Mouse (Mus musculus) heart, embryonic 14.5 days (tissue): ENCODE measurements around the gene Itgal. TPM values are rescaled to one million over a fixed set of nuclear protein-coding genes. Genes with fewer than 3 reads are reported as not detected.

Experiments
- ATAC-seq: fragments of 200-750 bp; cut with Nextera tagmentation; 2 replicates; pipeline ENCODE4 v1.8.0; 2017; ENCODE audit warnings: low read depth, moderate TSS enrichment; ENCODE audit not compliant: insufficient number of reproducible peaks, insufficient read depth, low FRiP score
- H3K27ac ChIP-seq, 2 experiments: fragments of 200-500 bp in 1 of 2; fragments of 300-500 bp in 1 of 2; sonication (generic) in 1 of 2; replicated peaks in 1 of 2; 2 replicates each; pipeline ENCODE4 v1.5.1; 2012 to 2014; ENCODE audit warnings: low read depth in 2 of 2, low read length in 2 of 2, control low read depth in 1 of 2, mild to moderate bottlenecking in 1 of 2, mixed read lengths in 1 of 2; ENCODE audit not compliant: control insufficient read depth in 1 of 2, insufficient read depth in 1 of 2
- H3K27me3 ChIP-seq: fragments of 300-500 bp; sonication (generic); 2 replicates; pipeline ENCODE4 v1.6.1; 2014; ENCODE audit warnings: mild to moderate bottlenecking, low read length, control low read depth; ENCODE audit not compliant: control insufficient read depth, insufficient read depth
- H3K36me3 ChIP-seq: fragments of 300-500 bp; sonication (generic); 2 replicates; pipeline ENCODE4 v1.6.1; 2014; ENCODE audit warnings: mild to moderate bottlenecking, control low read depth, low read length, mixed read lengths; ENCODE audit not compliant: control insufficient read depth, insufficient read depth
- H3K4me1 ChIP-seq, 2 experiments: fragments of 200-500 bp in 1 of 2; fragments of 300-500 bp in 1 of 2; sonication (generic) in 1 of 2; 2 replicates each; pipeline ENCODE4 v1.6.1; 2012 to 2014; ENCODE audit warnings: low read length in 2 of 2, control low read depth in 1 of 2, mixed read lengths in 1 of 2; ENCODE audit not compliant: control insufficient read depth in 2 of 2, insufficient read depth in 2 of 2
- H3K4me2 ChIP-seq: fragments of 300-500 bp; sonication (generic); 2 replicates; pipeline ENCODE4 v1.6.1; 2014; ENCODE audit warnings: mild to moderate bottlenecking, low read length
- H3K4me3 ChIP-seq, 2 experiments: fragments of 200-500 bp in 1 of 2; fragments of 300-500 bp in 1 of 2; sonication (generic) in 1 of 2; 2 replicates each; pipeline ENCODE4 v1.5.1; 2012 to 2014; ENCODE audit warnings: low read length in 2 of 2, mild to moderate bottlenecking in 2 of 2, control low read depth in 1 of 2, low read depth in 1 of 2, moderate library complexity in 1 of 2; ENCODE audit not compliant: control insufficient read depth in 1 of 2, insufficient read depth in 1 of 2
- H3K9ac ChIP-seq: fragments of 300-500 bp; sonication (generic); 2 replicates; pipeline ENCODE4 v1.6.1; 2014; ENCODE audit warnings: mild to moderate bottlenecking, low read length
- H3K9me3 ChIP-seq: fragments of 300-500 bp; sonication (generic); 2 replicates; pipeline ENCODE4 v1.6.1; 2016; ENCODE audit warnings: low read length, control low read depth; ENCODE audit not compliant: control insufficient read depth
- WGBS: fragments of 180-500 bp; shearing (Covaris S2); extraction: QIAGEN DNeasy Blood & Tissue Kit; methylation state at CpG from one replicate; pipeline ENCODE4 v1.1.7; 2014; 5-methylcytosine and 5-hydroxymethylcytosine counted together
- polyA plus RNA-seq: library from polyadenylated mRNA; unstranded; fragments of >200 nt; fragmentation: Nextera tagmentation; extraction: Ambion mirVana; gene quantifications from 2 replicates; pipeline ENCODE4 v1.2.1, GENCODE M21; 2014

Gene Itgal
- polyA plus RNA-seq, 1 experiment from 2014 or later = 1.2 TPM

GRCm38 (mm10) chr7:127297586-127298193 is 1.6 kb downstream of the Itgal start:
- H3K27me3 ChIP-seq = no peaks in the 10 kb centered on the region
- no peak overlapping the region for H3K4me2 ChIP-seq
- no peak overlapping the region for H3K9ac ChIP-seq
- peaks cover 7 to 13% of the 10 kb centered on the region in 2 experiments; a peak in 3 of 4 replicates for H3K4me1 ChIP-seq
- no peak overlapping the region for H3K27ac ChIP-seq
- 90% methylated on average over 5 of the region's 5 CpGs for WGBS
- H3K9me3 ChIP-seq = no peaks in the 10 kb centered on the region
- H3K36me3 ChIP-seq = no peaks in the 10 kb centered on the region
- no peak for ATAC-seq
- H3K4me3 ChIP-seq = no peak overlapping the region

GRCm38 (mm10) chr7:127308431-127308830 is 12.4 kb downstream of the Itgal start:
- no peak for ATAC-seq
- Histone ChIP-seq H3K4me2 (no peak overlapping the region), H3K4me1 (no peaks in the 10 kb centered on the region), H3K9me3 (no peaks in the 10 kb centered on the region), H3K27ac (no peak overlapping the region), H3K9ac (no peak overlapping the region), H3K4me3 (no peak overlapping the region), H3K36me3 (no peaks in the 10 kb centered on the region), H3K27me3 (no peaks in the 10 kb centered on the region)
- 76% methylated on average over 2 of the region's 2 CpGs for WGBS

GRCm38 (mm10) chr7:127308887-127309286 is 12.8 kb downstream of the Itgal start:
- H3K36me3 ChIP-seq = no peaks in the 10 kb centered on the region

GRCm38 (mm10) chr7:127309951-127310350 is 13.9 kb downstream of the Itgal start:
- H3K27me3 ChIP-seq = no peaks in the 10 kb centered on the region
- H3K27ac ChIP-seq = no peak overlapping the region
- no peaks in the 10 kb centered on the region for H3K36me3 ChIP-seq
- no peaks in the 10 kb centered on the region for H3K9me3 ChIP-seq
- H3K4me3 ChIP-seq = no peak overlapping the region
- no peak for ATAC-seq
- H3K4me2 ChIP-seq = no peak overlapping the region
- no peak overlapping the region for H3K9ac ChIP-seq
- 61% methylated on average over 12 of the region's 12 CpGs for WGBS
- peaks cover 0 to 3% of the 10 kb centered on the region in 2 experiments; a peak in 1 of 4 replicates for H3K4me1 ChIP-seq

More at GRCm38 (mm10) chr7:127308887-127309286, 12.8 kb downstream of the Itgal start:
- no peaks in the 10 kb centered on the region for H3K9me3 ChIP-seq
- ATAC-seq = no peak
- no peak overlapping the region for H3K4me3 ChIP-seq
- H3K9ac ChIP-seq = no peak overlapping the region
- H3K4me1 ChIP-seq = peaks cover 0 to under 1% of the 10 kb centered on the region in 2 experiments; a peak in 1 of 4 replicates
- no peak overlapping the region for H3K27ac ChIP-seq
- 74% methylated on average over 4 of the region's 4 CpGs for WGBS
- no peaks in the 10 kb centered on the region for H3K27me3 ChIP-seq
- H3K4me2 ChIP-seq = no peak overlapping the region

GRCm38 (mm10) chr7:127313912-127314311 is 17.9 kb downstream of the Itgal start:
- Histone ChIP-seq H3K9me3 (no peaks in the 10 kb centered on the region), H3K27ac (no peak overlapping the region), H3K4me2 (peak overlapping the region; percentile 23; the same call in 1 of the 2 replicates), H3K27me3 (no peaks in the 10 kb centered on the region), H3K36me3 (no peaks in the 10 kb centered on the region), H3K9ac (peak overlapping the region; percentile 31; the same call in 1 of the 2 replicates), H3K4me3 (no peak overlapping the region), H3K4me1 (peaks cover 0 to 3% of the 10 kb centered on the region in 2 experiments; a peak in 1 of 4 replicates)
- ATAC-seq = no peak
- 17% methylated on average over 8 of the region's 8 CpGs for WGBS

- Histone ChIP-seq H3K4me2 (no peak overlapping the region), H3K9me3 (no peaks in the 10 kb centered on the region), H3K4me3 (no peak overlapping the region), H3K36me3 (no peaks in the 10 kb centered on the region), H3K4me1 (no peaks in the 10 kb centered on the region), H3K27ac (no peak overlapping the region), H3K27me3 (no peaks in the 10 kb centered on the region), H3K9ac (no peak overlapping the region)
- WGBS = 51% methylated on average over 4 of the region's 4 CpGs
- ATAC-seq = no peak
Measured at GRCm38 (mm10) chr7:127321106-127321505, 25.0 kb downstream of the Itgal start.

GRCm38 (mm10) chr7:127322085-127322484 is 26.0 kb downstream of the Itgal start:
- WGBS = 38% methylated on average over 5 of the region's 5 CpGs
- H3K9ac ChIP-seq = no peak overlapping the region
- H3K4me3 ChIP-seq = no peak overlapping the region
- H3K4me2 ChIP-seq = no peak overlapping the region
- no peaks in the 10 kb centered on the region for H3K27me3 ChIP-seq
- no peaks in the 10 kb centered on the region for H3K4me1 ChIP-seq
- ATAC-seq = no peak; the same call in 1 of the 2 replicates
- H3K9me3 ChIP-seq = no peaks in the 10 kb centered on the region
- H3K36me3 ChIP-seq = no peaks in the 10 kb centered on the region
- H3K27ac ChIP-seq = no peak overlapping the region

- Histone ChIP-seq H3K9ac (no peak overlapping the region), H3K4me2 (no peak overlapping the region), H3K4me3 (no peak overlapping the region), H3K27ac (no peak overlapping the region), H3K9me3 (no peaks in the 10 kb centered on the region), H3K27me3 (no peaks in the 10 kb centered on the region), H3K36me3 (no peaks in the 10 kb centered on the region), H3K4me1 (no peaks in the 10 kb centered on the region)
- no peak for ATAC-seq
- 76% methylated on average over 7 of the region's 7 CpGs for WGBS
Measured at GRCm38 (mm10) chr7:127324944-127325343, 28.9 kb downstream of the Itgal start.
